Mouse (Mus musculus): ENCODE measurements at regions not wholly inside any gene's neighbourhood (a gene's known extent, or its start where the extent isn't known, plus 50 kb on each side); places are given as distances from the start of the nearest gene placed in this dataset.
A peak's percentile ranks its signal among the peaks of the same experiment; 100 is the strongest.

DNA sequence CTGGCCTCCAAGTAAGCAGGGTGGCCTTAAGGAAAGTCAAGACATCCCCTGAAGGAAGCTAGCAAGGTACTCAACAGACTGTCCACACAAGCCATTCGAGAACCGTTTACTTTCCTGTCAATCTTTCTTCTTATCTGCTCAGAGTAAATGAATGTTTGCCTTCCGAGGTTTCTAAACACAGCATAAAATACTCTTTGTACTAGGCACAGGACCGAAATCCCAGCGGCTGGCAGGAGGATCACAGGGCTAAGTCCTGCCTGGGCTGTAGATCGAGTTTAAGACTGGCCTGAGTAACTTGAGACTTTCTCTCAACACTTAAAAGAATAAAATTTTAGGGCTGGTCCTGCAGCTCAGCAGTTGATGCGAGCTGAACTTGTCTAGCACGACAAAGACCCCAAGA, 175.9 kb downstream of the Bcl2l11 start:
- no peak for DNase-seq (ENCODE audit: low read depth, low spot score)

DNA sequence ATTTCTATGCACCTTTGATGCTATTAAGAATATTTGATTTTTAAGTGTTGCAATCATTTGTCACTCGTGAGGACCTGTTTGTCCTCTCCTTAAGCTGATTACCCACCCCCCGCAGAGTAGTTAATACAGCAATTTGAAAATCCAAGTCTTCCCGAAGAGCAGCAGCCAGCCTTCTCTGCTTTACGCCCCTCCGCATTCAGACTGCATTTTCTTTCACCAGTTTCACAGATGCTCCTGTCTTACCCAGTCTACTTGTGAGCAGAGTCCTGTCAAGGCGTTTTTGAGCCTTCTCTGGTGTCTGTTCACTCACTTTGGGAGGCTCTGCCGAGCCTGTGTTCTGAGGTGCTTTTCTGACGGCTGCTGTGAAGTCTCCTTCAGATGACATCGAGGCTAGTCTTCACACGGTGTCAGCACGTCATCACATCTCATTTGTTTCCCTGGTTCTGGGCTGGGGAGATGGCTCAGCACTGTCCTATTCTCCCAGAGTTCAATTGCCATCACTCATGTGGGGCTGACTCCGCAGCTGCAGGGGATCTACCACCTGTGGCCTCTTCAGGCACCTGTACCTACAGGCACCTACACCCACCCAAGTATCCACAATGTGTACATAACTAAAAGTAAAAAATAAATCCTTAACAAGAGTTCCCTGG, 178.3 kb downstream of the Bcl2l11 start:
- no peak for DNase-seq (ENCODE audit: low read depth, low spot score)

DNA sequence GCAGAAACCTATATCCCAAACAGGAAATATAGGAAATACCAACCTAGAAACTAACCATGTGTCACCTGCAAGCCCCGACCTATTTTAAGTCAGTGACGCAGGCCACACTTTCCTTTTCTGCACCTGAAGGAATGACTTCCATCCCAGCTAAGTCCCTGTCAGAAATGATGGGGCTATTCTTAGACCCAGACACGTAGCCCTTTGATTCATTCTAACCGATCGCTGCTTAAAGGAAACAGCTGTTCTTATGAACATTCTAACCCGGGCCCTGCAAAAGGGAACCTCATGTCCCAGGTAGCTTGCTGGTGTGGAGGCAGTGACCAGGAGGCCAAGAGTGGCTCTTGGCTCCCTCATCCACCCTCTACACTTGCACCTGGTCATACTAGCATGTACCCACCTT, 180.9 kb downstream of the Bcl2l11 start:
- DNase-seq (ENCODE audit: low read depth, low spot score), result no peak

DNA sequence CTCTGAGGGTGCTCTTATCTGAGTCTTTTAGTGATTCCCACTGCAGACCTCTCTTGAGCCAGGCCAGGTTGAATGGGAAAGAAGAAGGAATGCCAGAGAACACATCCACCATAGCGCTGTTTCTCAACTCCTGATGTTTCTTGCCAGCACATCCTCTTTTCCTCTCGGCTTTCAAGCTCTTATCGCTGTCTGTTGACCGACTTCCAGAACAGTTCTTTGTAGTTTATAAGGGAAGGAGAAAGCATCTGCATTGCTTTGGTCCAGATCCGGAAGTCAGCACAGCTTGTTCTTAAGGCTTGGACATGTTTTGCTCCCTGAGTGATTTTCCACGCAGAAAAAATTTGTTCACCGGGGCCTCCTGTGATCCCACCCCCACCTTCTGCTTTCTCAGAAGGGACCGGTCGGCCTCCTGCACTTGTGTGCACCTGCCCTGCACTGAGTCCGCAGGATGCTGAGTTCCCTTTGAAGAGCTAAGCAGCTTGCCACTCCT, 183.7 kb downstream of the Bcl2l11 start:
- no peak for DNase-seq (ENCODE audit: low read depth, low spot score)

DNA sequence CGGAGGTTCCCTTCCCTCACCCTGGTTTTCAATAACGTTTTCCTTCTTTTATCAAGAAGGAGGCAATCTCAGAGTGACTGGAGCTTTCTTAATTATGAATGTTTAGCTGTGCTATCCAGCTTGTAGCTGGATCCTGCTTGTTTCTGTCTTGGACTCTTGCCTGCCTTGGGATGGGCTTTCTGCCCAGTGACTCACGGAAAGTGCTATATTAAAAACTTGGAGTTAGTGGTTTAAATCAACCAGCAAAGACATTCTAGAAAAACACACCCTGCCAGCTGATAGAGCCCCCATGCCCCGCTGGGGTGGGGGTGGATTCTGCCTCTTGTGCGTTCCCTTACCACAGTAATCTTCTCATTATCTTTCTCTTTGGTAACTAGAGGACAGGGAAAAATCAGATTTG, 184.2 kb downstream of the Bcl2l11 start:
- DNase-seq (ENCODE audit: low read depth, low spot score), result no peak

DNA sequence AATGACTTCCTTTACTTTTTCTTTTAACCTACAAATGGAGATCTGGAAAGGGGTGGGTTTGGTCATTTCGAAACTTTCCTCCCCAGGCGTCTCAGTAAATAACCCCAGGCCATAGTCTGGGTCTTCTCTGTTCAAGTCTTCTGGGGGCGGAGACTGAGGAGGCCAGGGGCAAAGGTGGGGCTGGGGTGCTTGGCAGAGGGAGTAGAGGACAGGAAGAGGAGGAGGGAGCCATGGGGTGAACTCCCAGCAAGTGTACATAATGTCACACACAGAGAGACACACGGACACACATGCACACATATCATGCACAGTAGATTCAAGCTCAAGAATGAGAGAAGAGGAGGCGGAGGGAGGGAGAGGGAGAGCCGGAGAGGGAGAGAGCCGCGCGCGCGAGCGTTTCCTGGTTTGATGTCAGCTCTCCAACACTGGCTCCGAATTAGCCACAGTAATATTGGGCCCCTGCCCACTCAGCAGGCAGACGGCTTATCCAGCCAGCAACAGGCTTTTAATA, 186.3 kb downstream of the Bcl2l11 start:
- peak; percentile 52 for DNase-seq (ENCODE audit: low read depth, low spot score)

DNA sequence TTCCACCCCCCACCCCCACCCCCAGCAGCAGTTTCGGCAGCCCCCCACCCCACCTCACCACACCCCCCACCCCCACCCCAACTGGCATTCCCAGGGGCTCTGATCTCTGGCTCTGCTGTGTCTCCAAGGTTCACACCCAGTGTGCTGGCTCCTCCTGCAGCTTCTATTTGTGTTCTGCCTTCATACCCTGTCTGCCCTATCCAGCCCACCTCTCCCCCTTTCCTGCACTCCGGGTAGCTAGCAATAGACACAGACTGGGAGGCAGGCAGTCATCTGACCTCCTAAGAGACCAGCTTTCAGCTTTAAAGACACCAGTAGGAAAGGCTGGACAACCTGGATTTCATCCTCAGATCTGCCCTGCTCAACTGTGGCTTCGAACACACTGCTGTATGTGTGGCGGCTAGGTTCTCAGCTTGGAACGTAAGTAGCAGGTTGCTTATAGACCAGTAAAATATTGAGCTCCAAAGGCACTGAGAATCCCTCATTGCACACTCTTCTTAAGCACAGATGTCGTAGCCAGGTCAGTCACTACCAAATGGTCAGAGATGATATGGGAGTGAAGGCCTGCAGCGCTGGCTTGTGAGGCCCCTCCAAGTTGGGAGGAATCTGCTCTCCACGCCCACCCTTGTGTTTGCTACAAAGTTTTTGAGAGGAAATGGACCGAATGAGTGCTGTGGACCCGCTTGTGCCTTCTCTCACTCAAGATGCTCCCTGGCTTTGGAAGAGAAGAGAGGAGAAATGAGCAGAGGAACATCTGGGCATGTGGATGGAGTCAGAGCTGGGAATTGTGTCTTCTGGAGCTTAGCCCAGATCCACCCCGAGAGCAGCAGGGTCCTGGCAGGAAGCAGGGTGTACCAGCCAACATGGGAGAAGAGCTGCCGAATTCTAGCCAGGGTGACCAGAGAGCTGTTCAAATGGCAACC, 187.1 kb downstream of the Bcl2l11 start:
- DNase-seq (ENCODE audit: low read depth, low spot score), result peak; percentile 44

DNA sequence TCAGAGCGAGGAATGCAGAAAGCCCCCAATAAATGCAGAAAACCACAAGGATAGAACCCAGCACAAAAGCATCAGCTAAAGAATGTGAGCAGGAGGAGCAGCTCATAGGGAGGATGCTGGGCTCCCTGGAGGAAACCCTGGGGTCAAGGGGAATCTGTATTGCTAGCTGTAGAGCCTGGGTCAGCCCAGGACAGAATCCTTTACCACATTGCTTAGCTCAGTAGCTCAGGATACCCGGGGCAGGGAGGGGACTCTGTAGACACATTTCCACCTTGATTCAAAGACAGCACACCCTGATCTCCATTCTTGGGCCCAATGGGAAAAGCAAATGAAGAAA, 187.7 kb downstream of the Bcl2l11 start:
- peak; percentile 26 for DNase-seq (ENCODE audit: low read depth, low spot score)

DNA sequence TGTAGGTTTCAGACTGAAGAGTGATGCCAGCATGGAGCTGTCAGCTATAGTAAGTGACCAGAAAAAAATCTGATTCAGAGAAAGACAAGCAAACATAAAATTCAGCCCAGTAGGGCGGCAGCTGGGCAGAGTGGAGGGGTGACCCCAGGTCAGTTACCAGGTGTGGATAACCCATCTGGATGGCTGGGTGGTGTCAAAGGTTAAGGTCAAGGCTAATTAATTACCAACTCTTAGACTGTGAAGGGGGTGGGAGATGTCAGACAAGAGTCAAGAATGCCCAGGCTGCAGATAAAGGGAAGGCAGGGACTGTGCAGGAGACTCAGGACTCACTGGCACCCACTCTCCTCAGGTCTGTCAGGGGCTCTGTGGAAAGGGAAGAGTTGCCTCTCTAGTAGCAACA, 188.1 kb downstream of the Bcl2l11 start:
- no peak for DNase-seq (ENCODE audit: low read depth, low spot score)

DNA sequence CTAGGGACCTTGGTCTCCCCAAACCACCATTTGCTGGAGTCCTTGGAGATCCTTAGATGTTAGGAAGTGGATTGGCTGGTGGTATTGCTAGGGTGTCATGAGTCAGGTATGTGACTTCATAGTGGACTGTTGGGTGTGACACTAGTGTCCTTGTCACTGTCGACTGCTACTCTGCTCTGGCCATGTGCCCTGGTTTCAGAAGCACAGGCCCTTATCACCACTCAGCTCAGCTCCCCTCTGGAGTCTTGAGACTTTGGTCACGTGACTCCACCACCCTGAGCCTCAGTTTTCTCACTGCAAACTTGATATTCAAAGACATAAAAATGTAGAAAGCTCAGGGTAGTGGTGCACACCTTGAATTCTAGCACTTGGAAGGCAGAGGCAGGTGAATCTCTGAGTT, 190.7 kb downstream of the Bcl2l11 start:
- no peak for DNase-seq (ENCODE audit: low read depth, low spot score)

DNA sequence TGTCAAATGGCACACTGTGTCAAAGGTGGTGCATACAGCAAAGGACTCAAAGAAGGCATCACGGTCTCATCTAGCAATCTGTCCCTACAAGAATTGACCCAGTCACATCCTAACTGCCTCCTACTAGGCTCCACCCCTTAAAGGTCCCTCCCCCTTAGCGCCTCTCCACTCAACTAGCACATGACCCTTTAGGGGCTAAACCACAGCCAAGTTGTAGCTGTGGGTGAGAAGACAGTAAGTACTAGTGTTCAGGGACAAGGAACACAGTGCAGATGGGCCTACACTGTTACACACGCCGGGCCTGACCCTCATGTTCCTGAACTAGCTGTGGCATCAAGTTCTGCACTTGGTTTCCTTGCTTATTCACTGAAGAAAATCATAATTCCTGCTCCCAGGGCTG, 192.4 kb downstream of the Bcl2l11 start:
- DNase-seq (ENCODE audit: low read depth, low spot score), result peak; percentile 33

DNA sequence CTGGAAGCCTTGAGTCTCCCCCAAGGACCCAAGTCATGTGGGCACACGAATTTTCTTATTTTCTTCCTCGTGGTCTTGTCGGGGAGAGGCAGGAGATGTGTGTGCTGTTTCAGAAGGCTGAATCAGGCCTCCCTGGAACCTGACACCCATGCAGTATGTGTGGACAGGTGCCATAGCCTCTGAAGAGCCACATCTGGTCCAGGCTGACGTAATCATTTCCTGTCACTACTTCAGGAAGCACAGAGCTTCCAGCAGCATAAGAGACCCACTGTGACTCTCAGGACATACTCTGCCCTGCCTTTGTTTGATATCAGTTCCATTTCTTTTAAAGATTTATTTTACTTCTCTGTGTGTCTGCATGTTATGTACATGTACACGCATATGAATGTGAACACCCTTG, 193.1 kb downstream of the Bcl2l11 start:
- no peak for DNase-seq (ENCODE audit: low read depth, low spot score)

DNA sequence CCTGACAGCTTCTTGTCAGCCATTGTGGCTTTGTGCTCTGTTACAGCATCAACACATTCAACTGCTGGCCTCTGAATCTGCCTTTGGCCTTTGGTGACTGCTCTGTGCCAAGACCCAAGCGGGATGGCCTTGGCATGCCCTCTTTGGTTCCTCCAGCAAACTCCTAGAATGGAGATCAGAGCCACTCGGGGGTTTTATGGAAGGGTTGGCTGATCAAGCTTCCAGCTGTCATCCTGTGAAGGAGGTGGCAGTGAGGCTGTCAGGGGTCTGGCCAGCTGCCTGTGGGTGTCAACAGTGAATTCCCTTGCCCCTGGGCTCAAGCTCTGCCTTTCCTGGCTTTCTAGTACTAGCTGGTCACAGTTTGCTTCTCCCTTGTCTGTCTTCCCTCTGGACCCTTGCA, 195.6 kb downstream of the Bcl2l11 start:
- DNase-seq (ENCODE audit: low read depth, low spot score), result no peak

DNA sequence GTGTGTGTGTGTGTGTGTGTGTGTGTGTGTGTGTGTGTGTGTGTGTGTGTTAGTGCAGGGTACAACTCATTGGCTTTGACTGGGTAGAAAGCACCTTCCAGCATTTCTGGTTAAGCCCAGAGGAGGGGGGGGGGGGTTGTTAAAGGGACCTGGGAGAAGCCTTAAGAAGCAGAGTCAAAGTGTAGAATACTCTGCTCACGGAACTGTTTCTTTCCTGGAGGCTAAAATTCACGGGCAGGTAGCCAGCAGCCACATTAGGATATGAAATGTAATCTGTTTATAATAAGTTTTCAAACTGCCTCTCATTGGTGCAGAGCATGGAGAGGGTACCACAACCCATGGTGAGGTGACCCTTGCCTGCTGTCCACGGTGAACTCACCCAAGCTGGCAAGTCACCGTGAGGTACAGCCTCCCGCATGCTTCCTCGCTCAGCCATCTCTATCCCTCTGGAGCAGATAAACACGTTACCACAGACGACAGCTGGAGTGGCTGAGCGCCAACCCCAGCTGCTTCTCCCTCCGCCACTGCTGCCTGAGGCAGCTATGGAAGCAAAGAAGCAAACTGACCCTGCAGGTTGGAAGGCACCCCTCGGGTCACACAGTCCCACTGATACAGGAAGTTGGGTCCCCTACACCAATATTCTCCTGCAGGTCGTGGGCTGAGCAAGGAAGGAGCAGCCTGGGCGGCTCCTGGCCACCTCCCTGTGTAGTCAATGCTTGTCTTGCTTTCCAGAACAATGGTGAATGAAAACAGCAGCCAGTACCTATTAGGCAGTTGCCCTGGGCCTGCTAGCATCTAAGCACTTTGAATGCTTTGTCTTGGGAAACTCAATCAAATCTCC, 198.6 kb downstream of the Bcl2l11 start:
- DNase-seq (ENCODE audit: low read depth, low spot score), result no peak

DNA sequence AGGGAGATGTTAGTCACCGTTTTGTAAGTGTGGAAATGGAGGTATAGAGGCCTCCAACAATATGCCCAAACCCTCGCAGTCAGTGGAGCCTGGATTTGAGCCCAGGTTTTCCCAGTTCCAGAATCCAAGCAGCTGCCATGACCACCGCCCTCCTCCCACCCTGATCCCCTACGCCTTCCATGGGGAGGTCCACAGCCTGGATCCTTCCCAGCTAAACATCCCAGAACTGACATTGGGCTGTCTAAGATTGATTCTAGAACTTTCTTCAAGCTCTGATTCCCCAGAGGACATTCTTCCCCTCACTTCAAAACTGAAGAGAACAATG, 199.2 kb downstream of the Bcl2l11 start:
- no peak for DNase-seq (ENCODE audit: low read depth, low spot score)

DNA sequence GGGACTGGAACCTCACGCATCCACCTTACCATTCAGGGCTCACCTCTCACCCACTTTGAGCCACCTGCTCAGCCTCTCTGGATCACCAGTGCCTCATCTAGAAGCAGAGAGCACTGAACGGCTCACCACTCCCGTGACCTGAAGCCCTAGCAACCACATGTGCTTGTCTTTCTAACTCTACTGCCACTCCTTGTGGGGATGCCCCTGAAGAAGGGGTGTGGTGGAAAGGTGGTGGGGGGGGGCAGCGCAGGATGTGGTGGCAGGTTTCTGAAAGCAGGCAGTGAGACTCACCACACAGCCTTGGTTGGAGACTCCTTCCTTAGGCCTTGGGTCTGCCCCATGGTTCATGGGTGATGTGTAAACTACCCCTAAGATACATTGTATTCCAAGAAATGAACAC, 199.6 kb downstream of the Bcl2l11 start:
- DNase-seq (ENCODE audit: low read depth, low spot score), result no peak

DNA sequence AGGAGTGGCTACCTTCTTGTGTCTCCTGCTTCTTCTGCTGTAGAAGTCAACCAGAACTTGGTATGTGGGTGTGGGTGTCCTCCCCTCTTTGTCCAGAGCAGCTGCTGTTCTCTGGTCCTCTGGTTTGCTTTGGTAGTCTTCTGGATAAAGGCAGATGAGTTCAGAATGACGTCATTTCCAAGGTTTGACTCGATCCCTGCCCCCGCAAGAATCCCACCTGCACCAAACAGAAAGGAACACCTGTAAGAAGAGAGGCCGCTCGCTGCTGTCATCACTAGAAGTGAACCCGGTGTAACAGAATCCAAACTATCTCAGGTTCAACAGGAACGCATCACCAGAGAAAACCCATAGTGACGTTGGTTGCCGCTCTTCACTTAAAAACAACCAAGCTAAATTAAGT, 205.0 kb downstream of the Bcl2l11 start:
- no peak for DNase-seq (ENCODE audit: low read depth, low spot score)

DNA sequence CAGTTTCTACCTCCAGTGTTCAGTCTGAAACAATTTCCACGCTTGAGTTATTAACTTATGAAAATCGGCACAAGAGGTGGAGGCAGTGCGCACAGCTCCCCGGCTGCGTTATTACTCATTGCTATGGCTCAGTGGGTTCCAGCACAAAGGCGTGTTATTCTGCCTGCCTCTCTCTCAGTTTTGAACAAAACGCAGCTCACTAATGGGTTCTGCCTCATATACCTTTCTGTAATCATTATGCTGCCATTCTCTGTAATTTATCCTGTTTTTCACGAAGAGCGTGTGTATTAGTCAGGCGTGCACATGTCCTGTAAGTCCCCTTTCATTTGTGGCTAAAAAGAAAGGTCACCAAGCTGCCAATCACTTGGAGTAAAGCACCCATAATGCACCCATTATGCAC, 205.4 kb downstream of the Bcl2l11 start:
- DNase-seq (ENCODE audit: low read depth, low spot score), result no peak

DNA sequence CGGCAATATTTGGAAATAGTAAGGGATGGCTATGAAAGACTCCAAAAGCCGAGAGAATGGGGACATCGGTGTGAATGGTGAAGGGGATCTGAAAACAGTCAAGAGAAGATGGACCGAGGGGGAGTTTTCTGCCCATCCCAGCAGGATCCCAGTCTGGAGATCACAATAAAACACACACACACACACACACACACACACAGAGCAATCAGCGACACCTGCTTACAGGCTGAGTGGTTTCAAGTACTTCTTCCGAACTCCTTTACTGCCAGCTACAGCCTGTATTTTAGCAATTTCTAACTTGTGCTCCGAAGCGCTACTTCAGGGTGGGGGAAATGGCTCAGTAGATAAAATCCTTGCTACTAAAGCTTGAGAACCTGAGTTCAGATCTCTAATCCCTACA, 205.8 kb downstream of the Bcl2l11 start:
- no peak for DNase-seq (ENCODE audit: low read depth, low spot score)

DNA sequence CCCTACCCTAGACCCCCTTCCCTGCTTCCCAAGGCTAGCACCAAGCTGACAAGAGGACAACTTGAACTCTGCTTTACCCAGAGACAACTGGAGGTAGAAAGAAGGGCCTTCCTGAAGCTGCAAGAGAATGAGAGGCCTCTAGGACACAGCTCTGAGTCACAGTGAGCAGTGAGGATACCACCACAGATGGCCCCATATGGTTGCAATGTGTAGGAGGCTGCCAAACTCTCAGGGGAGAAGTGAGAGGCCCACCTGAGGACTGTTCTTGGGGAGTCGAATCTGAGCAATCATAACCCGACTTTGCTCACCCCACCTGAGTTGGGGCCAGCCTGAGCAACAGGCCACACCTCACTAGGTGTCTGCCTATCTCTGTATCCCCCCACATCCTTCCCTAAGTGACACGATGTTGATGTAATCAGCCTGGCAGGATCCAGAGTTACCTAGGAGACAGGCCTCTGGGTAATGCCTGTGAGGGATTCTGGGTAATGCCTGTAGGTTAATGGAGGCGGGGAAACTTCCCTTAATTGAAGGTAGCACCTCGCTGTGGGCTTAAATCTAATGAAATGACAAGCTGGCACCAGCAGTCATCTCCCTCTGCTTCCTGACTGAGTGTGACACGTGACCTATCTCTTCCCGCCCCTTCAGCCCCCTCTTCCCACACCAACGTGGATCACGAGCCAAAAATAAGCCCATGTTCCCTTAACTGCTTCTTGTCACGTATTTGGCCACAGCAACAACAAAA, 207.7 kb downstream of the Bcl2l11 start:
- peak; percentile 24 for DNase-seq (ENCODE audit: low read depth, low spot score)

DNA sequence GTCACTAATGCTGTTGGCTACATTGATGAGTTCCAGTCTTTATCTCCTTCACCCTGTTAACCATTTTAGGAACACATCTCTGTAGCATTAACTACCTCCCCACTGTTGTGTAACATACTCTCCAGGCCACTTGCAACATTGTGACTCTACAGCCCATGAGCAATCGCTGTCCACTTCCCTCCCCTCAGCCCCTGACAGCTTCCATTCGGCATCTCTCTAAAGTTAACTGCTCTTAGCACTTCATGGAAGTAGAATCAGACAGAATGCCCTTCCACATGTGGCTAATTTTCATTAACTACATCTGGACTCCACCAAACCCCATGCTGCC, 208.3 kb downstream of the Bcl2l11 start:
- no peak for DNase-seq (ENCODE audit: low read depth, low spot score)
